Mouse (Mus musculus): ENCODE measurements around the gene Dcaf11. TPM values are rescaled to one million over a fixed set of nuclear protein-coding genes. Genes with fewer than 3 reads are reported as not detected.

Dcaf11 gene
- polyA plus RNA-seq, 1 experiment from 2014 or later: 104 TPM

- no peaks in the 10 kb centered on the region for H3K9me3 ChIP-seq (replicated peaks)
- H3K4me3 ChIP-seq: no peak overlapping the region
- ATAC-seq (ENCODE audit: low FRiP score): no peak
- peaks cover 19% of the 10 kb centered on the region for H3K4me1 ChIP-seq
- H3K4me2 ChIP-seq (replicated peaks): no peak overlapping the region
- H3K9ac ChIP-seq: no peak overlapping the region
- H3K27me3 ChIP-seq: no peaks in the 10 kb centered on the region
- no peaks in the 10 kb centered on the region for H3K36me3 ChIP-seq
- 52% methylated on average over 6 of the region's 6 CpGs for WGBS
- no peak overlapping the region for H3K27ac ChIP-seq
Measured at GRCm38 (mm10) chr14:55536116-55536745, 23.6 kb upstream of the Dcaf11 start.

GRCm38 (mm10) chr14:55540067-55540786, 19.6 kb upstream of the Dcaf11 start, which contains the start of gene Pck2:
Pck2 (plus strand) TSS chr14:55540266.
- Histone ChIP-seq H3K27ac (peak within 1 kb of the TSS; percentile 86), H3K27me3 (no peaks in the 10 kb centered on the region)
- WGBS: under 1% methylated on average over 32 of the region's 32 CpGs

GRCm38 (mm10) chr14:55540787-55541321, 19.0 kb upstream of the Dcaf11 start:
- peaks cover 13% of the 10 kb centered on the region; the same call in 1 of the 2 replicates for H3K36me3 ChIP-seq
- H3K27ac ChIP-seq: peak overlapping the region; percentile 86
- H3K9ac ChIP-seq: peak overlapping the region; percentile 79
- H3K9me3 ChIP-seq (replicated peaks): no peaks in the 10 kb centered on the region
- ATAC-seq (ENCODE audit: low FRiP score): peak; percentile 62
- peak overlapping the region; percentile 87 for H3K4me2 ChIP-seq (replicated peaks)
- H3K4me3 ChIP-seq: peak overlapping the region; percentile 53
- H3K4me1 ChIP-seq: peaks cover 22% of the 10 kb centered on the region
- no peaks in the 10 kb centered on the region for H3K27me3 ChIP-seq
- WGBS: 8% methylated on average over 10 of the region's 10 CpGs

More at GRCm38 (mm10) chr14:55540067-55540786, 19.6 kb upstream of the Dcaf11 start, which contains the start of gene Pck2:
- peak within 1 kb of the TSS; percentile 79 for H3K9ac ChIP-seq
- peak; percentile 85 for ATAC-seq (ENCODE audit: low FRiP score)
- peak within 1 kb of the TSS; percentile 53 for H3K4me3 ChIP-seq
- H3K4me2 ChIP-seq (replicated peaks): peak within 1 kb of the TSS; percentile 87
- peaks cover 9% of the 10 kb centered on the region; the same call in 1 of the 2 replicates for H3K36me3 ChIP-seq
- peaks cover 22% of the 10 kb centered on the region for H3K4me1 ChIP-seq
- H3K9me3 ChIP-seq (replicated peaks): no peaks in the 10 kb centered on the region

- Histone ChIP-seq H3K9ac (no peak overlapping the region), H3K4me1 (peaks cover 22% of the 10 kb centered on the region), H3K4me2 (replicated peaks) (no peak overlapping the region), H3K27ac (no peak overlapping the region), H3K36me3 (peaks cover 16% of the 10 kb centered on the region; the same call in 1 of the 2 replicates), H3K9me3 (replicated peaks) (no peaks in the 10 kb centered on the region), H3K27me3 (no peaks in the 10 kb centered on the region), H3K4me3 (no peak overlapping the region)
- 97% methylated on average over 12 of the region's 12 CpGs for WGBS
- ATAC-seq (ENCODE audit: low FRiP score): no peak
Measured at GRCm38 (mm10) chr14:55542268-55542667, 17.5 kb upstream of the Dcaf11 start.

GRCm38 (mm10) chr14:55544334-55544733, 15.5 kb upstream of the Dcaf11 start:
- no peak overlapping the region for H3K27ac ChIP-seq
- ATAC-seq (ENCODE audit: low FRiP score): no peak
- WGBS: 79% methylated on average over 9 of the region's 9 CpGs
- H3K4me1 ChIP-seq: peaks cover 22% of the 10 kb centered on the region
- no peak overlapping the region for H3K4me2 ChIP-seq (replicated peaks)
- H3K36me3 ChIP-seq: peaks cover 32% of the 10 kb centered on the region
- H3K27me3 ChIP-seq: no peaks in the 10 kb centered on the region
- H3K4me3 ChIP-seq: no peak overlapping the region
- H3K9me3 ChIP-seq (replicated peaks): no peaks in the 10 kb centered on the region
- H3K9ac ChIP-seq: no peak overlapping the region

GRCm38 (mm10) chr14:55550191-55550590, 9.6 kb upstream of the Dcaf11 start:
- Histone ChIP-seq H3K36me3 (peaks cover 22% of the 10 kb centered on the region; the same call in 1 of the 2 replicates), H3K27ac (no peak overlapping the region), H3K27me3 (no peaks in the 10 kb centered on the region), H3K9me3 (replicated peaks) (no peaks in the 10 kb centered on the region), H3K9ac (no peak overlapping the region), H3K4me2 (replicated peaks) (no peak overlapping the region), H3K4me3 (no peak overlapping the region), H3K4me1 (no peaks in the 10 kb centered on the region)
- ATAC-seq (ENCODE audit: low FRiP score): no peak
- WGBS: 89% methylated on average over 6 of the region's 6 CpGs

GRCm38 (mm10) chr14:55551347-55551746, 8.5 kb upstream of the Dcaf11 start:
- Histone ChIP-seq H3K27me3 (no peaks in the 10 kb centered on the region), H3K4me1 (no peaks in the 10 kb centered on the region), H3K4me2 (replicated peaks) (no peak overlapping the region), H3K27ac (no peak overlapping the region), H3K9me3 (replicated peaks) (no peaks in the 10 kb centered on the region), H3K9ac (no peak overlapping the region), H3K36me3 (peaks cover 16% of the 10 kb centered on the region; the same call in 1 of the 2 replicates), H3K4me3 (no peak overlapping the region)
- ATAC-seq (ENCODE audit: low FRiP score): no peak
- 68% methylated on average over 5 of the region's 5 CpGs for WGBS

- Histone ChIP-seq H3K27me3 (no peaks in the 10 kb centered on the region), H3K4me1 (no peaks in the 10 kb centered on the region), H3K9ac (no peak overlapping the region), H3K9me3 (replicated peaks) (no peaks in the 10 kb centered on the region), H3K4me2 (replicated peaks) (no peak overlapping the region), H3K27ac (no peak overlapping the region), H3K4me3 (no peak overlapping the region), H3K36me3 (peaks cover 16% of the 10 kb centered on the region; the same call in 1 of the 2 replicates)
- 87% methylated on average over 8 of the region's 8 CpGs for WGBS
- ATAC-seq (ENCODE audit: low FRiP score): no peak
Measured at GRCm38 (mm10) chr14:55551794-55552193, 8.0 kb upstream of the Dcaf11 start.

GRCm38 (mm10) chr14:55554635-55555034, 5.2 kb upstream of the Dcaf11 start:
- no peaks in the 10 kb centered on the region for H3K36me3 ChIP-seq
- ATAC-seq (ENCODE audit: low FRiP score): no peak

GRCm38 (mm10) chr14:55555788-55556187, 4.0 kb upstream of the Dcaf11 start:
- H3K4me3 ChIP-seq: no peak overlapping the region

More at GRCm38 (mm10) chr14:55554635-55555034, 5.2 kb upstream of the Dcaf11 start:
- no peaks in the 10 kb centered on the region for H3K9me3 ChIP-seq (replicated peaks)
- H3K9ac ChIP-seq: no peak overlapping the region
- H3K4me1 ChIP-seq: peaks cover 3% of the 10 kb centered on the region
- no peak overlapping the region for H3K4me2 ChIP-seq (replicated peaks)
- no peaks in the 10 kb centered on the region for H3K27me3 ChIP-seq
- H3K4me3 ChIP-seq: no peak overlapping the region
- no peak overlapping the region for H3K27ac ChIP-seq

GRCm38 (mm10) chr14:55557003-55557402, 2.8 kb upstream of the Dcaf11 start:
- Histone ChIP-seq H3K36me3 (no peaks in the 10 kb centered on the region; the same call in 1 of the 2 replicates), H3K4me1 (peaks cover 14% of the 10 kb centered on the region), H3K27me3 (no peaks in the 10 kb centered on the region), H3K9me3 (replicated peaks) (no peaks in the 10 kb centered on the region), H3K27ac (no peak overlapping the region), H3K4me2 (replicated peaks) (no peak overlapping the region), H3K4me3 (no peak overlapping the region), H3K9ac (no peak overlapping the region)
- WGBS: 29% methylated on average over 5 of the region's 5 CpGs
- no peak for ATAC-seq (ENCODE audit: low FRiP score)

More at GRCm38 (mm10) chr14:55555788-55556187, 4.0 kb upstream of the Dcaf11 start:
- Histone ChIP-seq H3K4me2 (replicated peaks) (no peak overlapping the region), H3K9ac (no peak overlapping the region), H3K9me3 (replicated peaks) (no peaks in the 10 kb centered on the region), H3K4me1 (peaks cover 3% of the 10 kb centered on the region), H3K27me3 (no peaks in the 10 kb centered on the region), H3K36me3 (no peaks in the 10 kb centered on the region), H3K27ac (no peak overlapping the region)
- ATAC-seq (ENCODE audit: low FRiP score): no peak
- WGBS: 92% methylated on average over 3 of the region's 3 CpGs

- no peak overlapping the region for H3K9ac ChIP-seq
- WGBS: 92% methylated on average over 3 of the region's 3 CpGs
- peaks cover 20% of the 10 kb centered on the region for H3K4me1 ChIP-seq
- no peak overlapping the region for H3K27ac ChIP-seq
- H3K4me2 ChIP-seq (replicated peaks): no peak overlapping the region
- no peaks in the 10 kb centered on the region; the same call in 1 of the 2 replicates for H3K36me3 ChIP-seq
- H3K4me3 ChIP-seq: no peak overlapping the region
- no peaks in the 10 kb centered on the region for H3K27me3 ChIP-seq
- no peaks in the 10 kb centered on the region for H3K9me3 ChIP-seq (replicated peaks)
- no peak for ATAC-seq (ENCODE audit: low FRiP score)
Measured at GRCm38 (mm10) chr14:55557587-55557986, 2.2 kb upstream of the Dcaf11 start.
